Mouse (Mus musculus): ENCODE measurements around the gene Camta1.

Gene Camta1

DNA sequence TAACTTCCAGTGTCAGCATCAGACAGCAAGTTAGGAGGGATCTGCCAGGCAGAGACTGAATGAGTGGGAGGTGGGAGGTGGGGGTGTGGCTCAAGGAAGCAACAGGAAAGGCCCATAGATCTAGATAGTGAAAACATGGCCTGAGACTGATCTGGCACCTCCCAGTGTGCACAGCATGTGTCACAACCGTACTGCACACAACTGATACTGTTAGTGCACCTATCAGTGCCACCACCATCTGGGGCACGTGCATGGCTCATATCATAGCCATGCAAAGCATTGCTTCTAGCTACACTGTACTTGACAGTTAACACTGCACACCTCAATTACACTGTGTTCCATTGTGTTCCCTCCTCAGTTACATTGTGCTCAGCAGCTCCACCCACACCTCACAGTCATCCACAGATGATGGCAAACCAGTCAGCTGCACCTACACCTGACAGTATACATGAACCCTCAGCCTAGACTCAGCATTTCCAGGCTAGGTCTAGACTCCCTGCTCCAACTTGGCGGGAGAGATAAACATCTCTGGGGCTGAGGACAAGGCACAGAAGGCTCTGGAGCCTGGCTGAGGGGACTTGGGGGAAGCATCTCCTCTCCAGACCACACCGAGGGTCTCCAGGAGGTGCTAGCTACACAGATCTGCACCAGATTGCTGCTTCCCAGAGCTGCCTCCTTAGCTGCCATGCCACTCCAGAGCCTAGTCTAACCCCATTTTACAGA lies 131.5 kb downstream of the Camta1 start:
- DNase-seq = no peak

DNA sequence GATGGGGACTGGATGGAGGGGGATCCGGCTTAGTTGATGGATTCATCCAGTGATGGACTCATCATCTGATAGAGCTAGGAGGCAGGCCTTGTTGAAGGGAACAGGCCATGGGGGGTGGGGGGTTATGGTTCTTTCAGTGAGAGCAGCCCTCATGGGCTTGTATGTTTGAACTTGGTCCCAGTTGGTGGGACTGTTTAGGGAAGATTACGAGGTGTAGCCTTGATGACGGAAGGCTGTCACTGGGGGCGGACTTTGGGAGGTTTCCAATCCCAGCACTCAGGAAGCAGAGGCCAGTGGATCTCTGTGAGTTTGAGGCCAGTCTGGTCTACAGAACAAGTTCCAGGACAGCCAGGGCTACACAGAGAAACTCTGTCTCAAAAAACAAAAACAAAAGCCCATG lies 132.6 kb downstream of the Camta1 start:
- DNase-seq = no peak

DNA sequence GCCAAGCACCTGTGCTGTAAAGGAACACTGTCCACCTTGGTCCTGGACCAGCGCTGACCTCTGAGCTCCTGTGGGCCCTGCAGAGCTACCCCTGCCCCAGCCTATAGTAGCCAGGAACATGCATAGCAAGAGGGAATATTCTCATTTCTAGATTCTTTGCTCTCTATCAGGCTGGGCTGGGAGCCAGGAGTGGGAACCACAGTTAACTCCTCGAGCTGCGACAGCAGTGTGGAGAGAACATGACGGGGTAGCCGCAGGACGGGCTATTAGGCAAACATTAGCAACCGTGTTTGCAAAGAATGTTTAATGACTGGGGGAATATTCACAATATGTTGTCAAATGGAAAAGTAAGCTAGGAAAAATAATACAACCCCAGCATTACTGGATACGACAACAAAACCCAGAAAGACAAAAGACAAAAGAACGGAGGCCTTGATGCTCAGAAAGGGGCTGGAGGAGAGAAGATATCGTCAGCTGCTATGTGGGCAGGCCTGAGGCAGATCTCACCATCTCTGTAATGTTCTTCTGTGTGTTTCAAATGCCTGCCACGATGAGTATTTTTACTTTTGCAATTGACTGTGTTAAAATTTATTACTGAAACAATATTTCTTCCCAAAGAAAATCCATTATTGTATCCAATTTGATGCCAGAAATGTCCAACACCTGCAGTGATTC lies 133.1 kb downstream of the Camta1 start:
- DNase-seq = no peak

DNA sequence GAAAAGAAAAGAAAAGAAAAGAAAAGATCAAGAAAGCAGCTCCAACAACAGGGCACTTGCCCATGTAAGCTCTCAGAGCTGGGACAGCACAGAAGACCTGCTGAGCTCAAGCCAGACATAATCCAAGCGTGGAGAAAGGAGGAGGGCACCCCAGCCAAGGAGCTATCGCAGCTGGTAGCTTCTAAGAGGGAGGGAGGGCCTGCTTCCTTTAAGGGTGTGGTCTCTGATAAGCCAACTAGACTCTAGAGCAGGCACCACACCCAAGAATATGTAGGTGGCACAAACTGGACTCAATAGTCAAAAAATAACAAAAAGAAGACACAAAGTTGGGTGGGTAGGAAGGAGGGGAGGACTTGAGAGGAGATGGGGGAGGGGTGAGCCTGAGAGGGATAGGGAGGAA lies 135.3 kb downstream of the Camta1 start:
- DNase-seq = no peak

DNA sequence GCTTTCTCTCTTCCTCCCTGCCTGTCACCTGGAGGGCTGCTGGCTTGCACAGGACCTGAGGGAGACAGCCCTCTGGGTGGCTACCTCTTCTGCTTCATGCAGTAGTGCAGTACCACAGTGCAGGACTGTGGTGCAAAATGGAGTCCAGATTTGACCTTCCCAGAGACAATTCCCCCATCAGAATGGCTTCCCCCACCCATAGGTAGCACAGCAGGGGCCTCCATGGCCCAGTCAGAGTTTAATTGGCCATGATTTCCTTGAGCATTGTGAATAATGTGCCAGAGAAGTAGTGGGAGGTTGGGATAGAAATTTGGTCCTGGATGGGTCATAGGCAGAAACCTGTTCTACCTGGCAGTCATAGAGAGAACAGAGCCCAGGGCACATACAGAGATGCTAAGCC lies 136.8 kb downstream of the Camta1 start:
- DNase-seq = no peak

DNA sequence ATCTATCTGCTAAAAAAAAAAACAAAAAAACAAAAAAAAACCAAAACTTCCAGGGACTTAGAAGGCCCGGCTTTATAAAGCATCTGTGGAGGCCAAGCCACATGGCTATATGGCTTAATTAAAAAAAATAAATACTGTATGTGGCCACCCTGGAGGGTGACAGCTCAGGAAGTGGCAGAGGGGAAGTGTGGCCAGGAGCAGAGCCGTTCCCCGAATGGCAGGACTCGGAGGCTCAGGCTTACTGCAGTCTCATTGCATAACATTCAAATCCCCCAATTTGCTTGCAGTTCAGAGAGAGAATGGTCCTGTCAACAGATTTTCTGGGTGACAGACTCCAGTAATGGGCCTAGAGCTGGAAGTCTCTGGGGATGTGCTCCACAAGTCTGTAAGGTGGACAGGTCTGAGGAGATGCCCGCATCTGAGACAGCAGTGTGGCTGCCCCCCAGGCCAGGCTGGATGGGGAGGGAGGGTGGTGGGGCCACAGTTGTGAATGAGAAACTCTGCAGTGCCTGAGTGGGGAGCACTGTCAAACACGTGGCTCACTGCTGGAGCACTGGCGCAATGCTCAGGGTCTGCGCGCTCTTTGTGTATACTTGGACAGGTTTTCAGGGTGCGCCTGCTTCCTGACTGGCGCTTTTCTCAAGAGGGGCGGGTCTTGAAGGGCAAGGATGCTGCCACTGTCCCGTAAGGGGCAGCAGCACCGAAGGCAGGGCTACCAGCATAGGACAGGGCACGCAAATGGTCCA lies 140.8 kb downstream of the Camta1 start:
- DNase-seq = no peak

DNA sequence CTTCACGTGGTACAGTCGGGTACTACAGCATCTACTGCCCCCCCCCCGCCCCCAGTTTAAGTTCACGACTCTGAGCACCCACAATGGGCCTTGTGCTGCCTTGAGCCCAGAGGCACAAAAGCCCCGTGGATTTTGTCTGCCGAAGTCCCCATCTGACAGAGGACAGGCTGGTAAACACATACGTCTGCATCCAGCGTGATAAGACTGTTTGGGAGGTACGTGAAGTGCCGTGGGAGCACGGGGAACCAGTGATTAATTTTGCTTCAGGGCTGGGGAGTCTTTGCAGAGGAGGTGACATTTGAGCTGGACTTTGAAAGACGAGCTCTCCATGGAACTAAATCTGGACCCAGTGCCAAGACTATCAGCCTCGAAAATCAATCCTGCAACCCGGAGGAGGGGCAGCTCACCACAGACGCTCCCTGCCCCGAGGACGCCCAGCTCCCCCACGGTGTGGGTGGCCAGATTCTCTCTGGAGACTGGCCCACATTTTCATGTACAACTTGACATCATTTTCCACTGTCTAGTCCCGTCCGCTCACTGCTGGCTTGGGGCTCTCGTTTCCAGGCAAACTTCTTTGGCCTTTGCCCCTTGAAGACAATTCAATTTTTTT lies 142.7 kb downstream of the Camta1 start:
- no peak for DNase-seq

DNA sequence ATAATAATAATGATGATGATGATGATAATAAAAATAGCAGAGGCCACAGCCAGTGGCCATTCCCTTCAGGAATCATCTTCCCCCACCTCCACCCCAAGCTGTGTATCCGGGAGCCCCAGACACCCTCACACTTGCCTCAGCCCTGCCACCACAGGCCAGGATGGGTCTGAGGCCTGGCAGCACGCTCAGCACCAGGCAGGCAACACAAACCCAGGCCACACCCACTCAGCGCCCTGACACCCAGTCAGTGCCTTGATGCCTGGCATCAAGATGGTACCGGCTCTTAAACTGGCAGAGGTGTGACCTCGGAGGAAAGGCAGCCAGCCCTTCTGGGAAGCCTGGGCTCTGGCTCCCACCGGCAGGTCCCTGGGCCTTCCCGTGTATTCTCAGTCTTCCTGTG lies 143.8 kb downstream of the Camta1 start:
- no peak for DNase-seq

DNA sequence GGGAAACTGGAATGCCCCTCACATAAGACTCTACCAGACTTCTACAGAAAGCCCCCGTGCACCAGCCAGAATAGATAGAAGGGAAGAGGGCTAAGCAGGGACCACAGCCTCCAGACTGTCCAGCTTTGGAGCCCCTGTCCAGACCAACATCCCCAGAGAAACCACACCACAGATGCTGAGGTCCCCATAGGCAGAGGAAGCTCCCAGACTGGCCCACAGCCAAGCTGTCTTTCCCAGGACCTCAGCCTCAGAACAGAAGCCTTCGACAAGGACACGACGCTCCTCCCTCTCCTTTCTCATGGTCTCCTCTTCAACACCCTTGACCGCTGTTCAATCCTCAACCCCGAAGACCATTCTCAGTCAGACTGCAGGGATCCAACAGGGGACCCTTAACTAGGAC lies 148.0 kb downstream of the Camta1 start:
- no peak for DNase-seq

DNA sequence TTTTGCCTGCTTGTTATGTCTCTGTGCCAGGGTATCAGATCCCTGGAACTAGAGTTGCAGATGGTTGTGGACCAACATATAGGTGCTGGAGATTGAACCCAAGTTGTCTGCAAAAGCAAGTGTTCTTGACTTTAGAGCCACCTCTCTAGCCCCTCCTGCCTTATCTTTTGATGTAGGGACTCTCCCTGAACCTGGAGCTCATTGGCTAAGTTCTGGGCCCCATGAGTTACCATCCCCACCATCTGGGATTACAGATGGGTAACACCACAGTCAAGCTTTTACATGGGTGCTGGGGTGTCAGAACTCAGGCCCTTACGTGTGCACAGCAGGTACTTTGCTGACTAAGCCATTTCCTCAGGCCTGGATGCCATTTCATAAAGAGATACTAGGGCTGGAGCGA lies 150.3 kb downstream of the Camta1 start:
- DNase-seq = no peak

DNA sequence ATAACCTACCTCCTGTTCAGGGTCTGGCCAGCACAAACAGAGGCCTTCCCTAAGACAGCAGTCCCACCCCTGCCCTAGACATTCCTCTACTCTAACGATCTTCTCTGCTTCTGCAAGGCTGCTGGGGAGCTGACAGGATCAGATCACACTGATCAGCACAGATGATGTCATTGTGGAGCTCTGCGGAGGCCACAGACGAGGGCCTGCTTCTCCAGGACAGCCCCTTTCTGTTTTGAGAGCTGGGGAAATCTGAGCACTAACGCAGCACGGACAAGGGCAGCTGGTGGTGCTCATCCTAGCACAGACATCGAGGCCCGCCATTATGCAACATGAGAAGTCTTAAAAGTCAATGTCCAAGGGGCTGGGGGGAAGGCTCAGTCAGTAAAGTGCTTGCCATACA lies 151.2 kb downstream of the Camta1 start:
- DNase-seq = no peak

DNA sequence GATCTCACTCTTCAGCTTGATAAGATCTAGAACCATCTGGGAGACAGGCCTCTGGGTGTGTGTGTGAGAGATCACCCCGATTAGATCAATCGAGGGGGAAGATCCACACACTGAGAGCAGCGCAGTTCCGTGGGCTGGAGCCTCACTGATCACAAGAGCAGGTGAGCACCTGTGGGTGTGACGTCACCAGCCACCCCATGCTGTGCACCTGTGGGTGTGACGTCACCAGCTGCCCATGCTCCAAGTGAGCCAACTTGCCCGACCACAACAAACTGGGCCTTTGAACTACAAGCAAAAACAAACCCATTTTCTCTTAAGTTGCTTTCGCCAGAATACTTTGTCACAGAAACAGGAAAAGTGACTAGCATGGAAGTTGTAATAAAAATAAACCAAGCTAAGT lies 152.4 kb downstream of the Camta1 start:
- DNase-seq = no peak

DNA sequence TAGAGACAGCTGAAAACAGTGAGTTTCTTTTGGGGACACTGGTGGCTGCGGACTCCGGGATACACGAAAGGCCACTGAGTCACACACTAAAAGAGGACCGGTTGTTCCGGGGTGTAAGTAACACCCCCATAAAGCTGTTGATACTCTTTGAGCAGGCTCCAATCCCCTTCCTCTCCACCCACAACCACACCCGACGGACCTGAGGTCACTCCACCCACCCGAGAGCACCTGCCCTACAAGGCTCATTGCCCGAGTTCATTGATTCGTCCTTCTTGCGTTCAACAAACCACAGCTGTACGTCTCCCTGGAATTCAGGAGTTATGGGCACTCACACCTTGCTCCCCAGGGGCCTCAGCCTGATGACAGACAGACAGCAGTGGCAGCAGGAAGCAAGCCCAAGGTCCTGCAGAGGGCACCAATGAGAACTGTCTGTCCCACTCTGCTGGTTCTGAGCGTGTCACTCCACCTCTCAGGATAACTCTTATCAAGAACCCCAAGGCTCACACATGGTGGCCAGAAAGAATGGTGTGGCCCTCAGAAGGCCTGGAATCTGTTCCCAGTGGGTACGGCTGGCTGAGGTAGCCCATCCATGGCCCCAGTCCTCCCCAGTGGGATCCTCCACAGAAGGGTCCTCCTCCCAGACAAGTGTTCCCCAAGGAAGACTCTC lies 158.5 kb downstream of the Camta1 start:
- DNase-seq = no peak

DNA sequence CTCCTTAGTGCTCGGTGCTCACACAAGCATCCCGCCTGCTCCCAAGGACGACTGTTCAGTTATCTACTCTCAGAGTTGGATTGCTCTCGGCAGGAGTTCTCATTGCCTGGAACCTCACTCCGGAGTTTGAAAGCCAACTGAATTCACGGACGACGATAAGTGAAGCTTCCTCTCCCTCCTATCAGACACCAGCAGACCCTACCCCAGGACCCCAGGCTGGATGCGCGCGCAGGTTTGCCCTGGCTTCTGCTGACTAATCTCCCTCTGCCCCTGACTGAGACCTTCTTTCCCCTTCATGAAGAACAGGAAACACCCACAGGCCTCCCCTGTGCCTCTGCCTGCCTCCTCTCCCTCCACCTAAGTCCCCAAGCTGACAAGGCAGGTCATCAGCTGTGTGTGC lies 159.2 kb downstream of the Camta1 start:
- no peak for DNase-seq

DNA sequence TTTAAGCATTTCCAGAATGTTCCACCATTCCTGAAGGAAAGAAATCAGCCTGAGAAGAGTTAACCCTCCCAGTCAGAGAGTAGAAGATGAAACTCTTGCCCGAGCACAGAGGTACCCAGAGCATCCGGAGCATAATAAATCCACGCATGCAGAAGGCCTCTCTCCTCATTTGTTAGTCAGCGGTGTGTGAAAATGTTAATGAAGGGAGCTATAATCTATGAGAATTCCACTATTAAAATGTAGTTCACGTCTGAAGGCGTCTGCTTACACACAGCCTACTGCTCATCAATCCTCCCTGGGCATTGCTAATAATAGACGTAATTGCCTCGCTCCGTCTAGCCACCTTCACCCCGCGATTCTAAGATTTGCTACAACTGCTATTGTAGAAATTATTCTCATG lies 165.7 kb downstream of the Camta1 start:
- no peak for DNase-seq

DNA sequence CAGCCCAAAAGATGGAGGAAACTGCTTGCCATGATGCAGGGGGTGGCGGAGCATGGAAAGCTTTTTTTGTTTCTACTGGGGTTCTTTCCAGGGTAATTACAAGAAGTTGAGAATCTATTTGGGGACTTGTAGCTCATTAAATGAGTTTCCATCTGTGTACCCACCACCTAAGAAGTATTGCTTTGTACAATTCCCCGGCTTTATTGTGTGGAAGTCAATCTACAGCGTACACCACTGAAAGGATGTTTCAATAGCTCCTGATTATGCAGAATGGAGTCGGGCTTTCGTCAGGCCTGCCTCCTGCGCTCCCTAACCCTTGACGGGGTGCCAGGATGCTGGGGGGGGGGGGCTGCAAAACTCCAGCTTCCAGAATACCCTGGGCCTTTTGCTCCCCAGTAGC lies 167.1 kb downstream of the Camta1 start:
- DNase-seq = no peak

DNA sequence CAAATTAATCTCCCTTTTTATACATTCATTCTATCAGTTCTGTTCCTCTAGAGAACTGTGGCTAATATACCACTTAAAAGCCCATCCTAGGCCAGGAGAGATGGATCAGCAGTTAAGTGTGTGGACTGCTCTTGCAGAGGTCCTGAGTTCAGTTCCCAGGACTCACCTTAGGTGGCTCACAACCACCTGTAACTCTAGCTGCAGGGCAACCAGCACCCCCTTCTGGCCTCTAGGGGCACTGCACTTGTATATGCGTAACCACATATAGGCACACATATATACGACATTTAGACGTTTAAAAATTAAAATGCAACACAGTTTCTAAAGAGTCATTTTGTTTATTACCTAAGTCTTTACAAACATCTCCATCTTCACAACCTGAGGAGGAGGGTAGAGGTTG lies 167.6 kb downstream of the Camta1 start:
- DNase-seq = no peak

DNA sequence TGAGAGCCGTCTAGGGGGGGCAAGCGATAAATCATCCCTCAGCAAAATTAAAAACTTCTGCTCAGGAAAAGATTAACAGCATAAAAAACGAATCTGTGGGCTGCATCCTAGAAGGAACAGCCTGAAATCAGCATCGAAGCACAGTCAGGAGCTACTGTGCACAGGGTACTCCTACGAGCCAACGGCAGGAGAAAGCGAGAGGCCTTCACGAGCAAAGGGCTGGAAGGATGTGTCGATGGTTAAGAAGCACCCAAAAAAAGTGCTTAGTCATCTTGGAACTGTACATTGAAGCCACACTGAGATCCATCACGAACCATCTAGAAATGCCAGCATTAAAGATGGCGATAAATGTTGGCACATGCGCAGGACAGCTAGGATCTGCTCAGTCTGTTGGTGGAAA lies 171.6 kb downstream of the Camta1 start:
- no peak for DNase-seq

DNA sequence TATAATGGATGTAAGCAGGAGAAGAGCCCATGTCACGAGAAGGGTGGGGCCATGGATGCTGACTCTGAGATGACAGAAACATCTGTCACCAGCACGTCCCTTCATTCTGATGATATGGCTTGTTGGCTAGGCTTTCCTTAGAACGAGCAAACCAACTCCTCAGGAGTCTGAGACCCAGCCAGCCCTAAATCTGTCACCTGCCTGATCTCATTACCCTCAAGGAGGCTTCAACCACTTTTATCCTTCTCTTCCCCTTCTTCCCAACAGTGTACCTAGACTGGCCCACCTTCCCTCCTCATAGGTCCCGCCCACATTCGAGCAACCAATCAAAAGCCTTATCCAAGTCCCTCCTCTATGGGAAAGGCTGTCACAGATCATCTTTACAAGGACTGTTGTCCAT lies 173.5 kb downstream of the Camta1 start:
- no peak for DNase-seq

DNA sequence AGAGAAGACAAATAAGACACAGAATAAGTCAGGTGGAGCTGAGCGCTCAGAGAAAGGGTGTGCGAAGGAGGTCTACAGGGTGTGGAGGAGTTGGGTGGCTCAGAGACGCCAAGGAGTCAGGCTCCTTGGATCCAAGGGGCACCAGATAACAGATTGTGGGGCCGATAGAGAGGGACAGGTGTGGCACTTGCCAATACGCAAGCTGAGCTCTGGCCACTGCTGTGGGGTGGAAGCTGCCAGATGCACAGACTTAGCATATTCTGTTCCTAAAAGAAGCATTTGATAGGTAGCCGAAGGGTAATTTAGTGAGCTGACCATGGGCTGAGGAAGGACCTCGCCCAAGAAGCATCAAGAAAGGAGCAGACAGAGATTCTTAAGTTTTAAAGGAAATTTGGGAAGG lies 177.1 kb downstream of the Camta1 start:
- no peak for DNase-seq

DNA sequence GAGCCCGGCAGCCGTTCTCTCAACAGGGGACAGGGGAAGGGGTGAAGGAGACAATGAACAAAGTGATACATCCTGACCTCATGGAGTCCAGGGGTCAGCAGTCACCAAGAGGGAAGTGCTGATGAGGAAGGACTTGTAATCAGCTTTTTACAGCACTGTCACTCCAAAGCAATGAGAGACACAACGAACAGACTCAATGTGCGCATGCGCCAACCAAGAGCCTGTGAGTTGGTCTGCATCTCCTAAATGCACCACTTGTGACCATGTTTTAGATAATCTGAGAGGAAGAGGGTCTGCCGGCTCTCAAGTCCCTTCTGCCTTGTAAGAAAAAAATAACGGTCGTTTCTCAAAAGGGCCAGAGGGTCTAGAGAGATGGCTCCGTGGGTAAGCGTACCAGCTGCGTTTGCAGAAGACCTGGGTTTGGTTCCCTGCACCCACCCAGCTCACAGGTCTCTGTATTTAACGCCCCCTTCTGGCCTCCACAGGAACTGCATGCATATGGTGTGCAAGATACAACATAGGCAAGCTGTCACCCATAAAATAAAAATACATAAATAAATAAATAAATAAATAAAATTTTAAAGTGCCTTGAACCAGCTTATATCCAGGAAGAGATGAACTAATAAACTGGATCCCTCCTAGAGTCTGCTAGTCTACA lies 178.7 kb downstream of the Camta1 start:
- no peak for DNase-seq

DNA sequence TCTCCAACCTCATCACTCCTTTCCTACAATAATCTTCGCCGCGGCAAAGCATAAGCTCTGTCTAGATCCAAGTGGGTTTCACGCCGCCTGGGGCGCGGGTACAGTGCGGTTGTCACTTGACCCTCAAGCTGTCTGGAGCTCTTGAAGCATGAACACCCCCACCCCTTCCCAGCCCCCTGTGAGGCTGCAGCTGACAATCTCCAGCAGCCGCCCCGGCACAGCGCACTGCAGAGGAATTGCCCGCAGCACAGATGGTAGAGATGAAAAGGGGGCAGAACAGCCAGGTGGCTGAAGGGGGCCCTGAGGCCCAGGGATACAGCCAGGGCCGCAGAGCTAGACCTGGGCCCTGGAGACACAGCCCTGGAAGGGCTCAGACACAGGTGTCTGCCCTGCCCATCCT lies 189.2 kb downstream of the Camta1 start:
- DNase-seq = no peak

DNA sequence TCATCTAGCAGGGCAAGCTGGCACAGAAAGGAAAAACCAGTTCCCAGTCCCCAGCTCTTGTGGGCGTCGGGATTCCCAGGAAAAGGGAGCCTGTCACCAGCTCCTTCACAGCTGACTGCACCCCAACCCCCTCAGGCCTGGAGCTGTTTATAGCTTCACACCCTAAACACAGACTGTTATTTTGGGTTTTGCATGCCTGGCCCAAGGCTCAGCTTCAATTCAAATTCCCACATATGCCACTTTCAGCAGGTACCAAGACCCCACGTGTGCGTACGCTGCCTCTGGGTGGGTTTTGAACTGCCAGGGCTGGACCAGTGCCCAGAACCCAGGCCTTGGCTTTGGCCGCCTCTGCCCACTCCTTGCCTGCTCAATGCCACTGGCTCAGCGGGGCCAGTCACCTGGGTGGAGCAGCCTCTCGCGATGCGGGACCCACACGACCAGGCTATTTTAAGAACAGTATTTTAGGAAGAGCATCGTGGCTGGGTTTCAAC lies 195.2 kb downstream of the Camta1 start:
- DNase-seq = no peak

Measured in lung, postnatal 14 days (tissue).